Mouse (Mus musculus): ENCODE results near the gene Olfr641.

The Olfr641 gene

DNA sequence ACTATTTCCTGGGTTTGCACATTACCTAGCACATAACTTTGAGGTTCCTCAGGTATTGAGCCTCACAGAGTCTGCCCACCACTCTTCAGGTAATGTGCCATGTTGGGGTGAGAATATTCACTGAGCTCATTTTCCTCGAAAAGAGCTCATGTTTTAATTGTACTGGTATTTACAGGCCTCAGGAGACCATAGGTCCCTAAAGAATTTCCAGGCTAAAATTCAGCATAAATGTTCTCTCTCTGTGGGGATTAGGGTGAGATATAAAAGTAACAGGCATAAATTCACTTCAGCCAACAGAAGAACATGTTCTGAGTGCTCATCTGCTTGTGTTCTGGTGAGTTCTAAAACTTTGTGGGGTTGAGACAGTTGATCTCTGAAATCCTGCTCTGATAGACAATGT is at the start of gene Olfr641:
Gene Olfr641 (plus strand): TSS at position 301 of the 400 bp plus-strand sequence.
- no peak for DNase-seq

DNA sequence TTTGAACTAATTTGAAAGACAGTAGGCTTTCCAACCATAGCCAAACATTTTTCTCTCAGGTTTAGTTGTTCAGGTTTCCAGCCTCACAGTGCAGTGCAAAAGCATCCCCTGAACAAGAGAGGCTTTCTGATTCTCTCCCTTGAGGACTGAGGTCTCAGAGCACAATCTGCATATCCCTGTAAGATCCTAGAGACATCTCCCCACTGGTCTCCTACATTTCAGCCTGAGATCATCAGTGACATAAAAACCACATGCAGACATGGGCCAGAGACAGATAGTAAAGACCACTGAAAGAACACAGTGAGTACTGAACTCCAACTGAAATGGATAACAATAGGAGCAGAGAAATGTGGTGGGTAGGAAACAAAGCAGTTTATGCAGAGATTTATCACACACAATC is 36.8 kb upstream of the Olfr641 start, which contains the start of gene Olfr638:
Gene Olfr638 (plus strand): TSS at position 301 of the 400 bp plus-strand sequence.
- DNase-seq, result no peak

DNA sequence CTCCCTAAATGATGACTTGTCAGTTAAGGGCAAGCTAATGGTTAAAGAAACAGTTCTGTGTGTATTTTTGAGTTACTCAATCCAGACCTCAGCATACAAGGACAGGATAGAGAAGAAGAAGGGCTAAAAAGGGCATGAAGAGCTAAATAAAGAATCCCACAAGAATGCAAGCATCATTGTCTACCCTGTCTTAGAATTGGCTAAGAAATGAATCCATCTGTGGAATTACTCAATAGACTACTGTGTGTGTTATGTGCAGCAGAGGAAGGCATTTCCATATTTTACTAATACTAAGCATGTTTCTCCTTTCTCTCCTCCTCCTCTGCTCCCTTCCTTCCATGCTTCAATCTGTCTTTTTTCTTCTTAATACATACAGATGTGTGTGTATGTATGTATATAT is 36.1 kb upstream of the Olfr641 start:
- DNase-seq, result no peak

DNA sequence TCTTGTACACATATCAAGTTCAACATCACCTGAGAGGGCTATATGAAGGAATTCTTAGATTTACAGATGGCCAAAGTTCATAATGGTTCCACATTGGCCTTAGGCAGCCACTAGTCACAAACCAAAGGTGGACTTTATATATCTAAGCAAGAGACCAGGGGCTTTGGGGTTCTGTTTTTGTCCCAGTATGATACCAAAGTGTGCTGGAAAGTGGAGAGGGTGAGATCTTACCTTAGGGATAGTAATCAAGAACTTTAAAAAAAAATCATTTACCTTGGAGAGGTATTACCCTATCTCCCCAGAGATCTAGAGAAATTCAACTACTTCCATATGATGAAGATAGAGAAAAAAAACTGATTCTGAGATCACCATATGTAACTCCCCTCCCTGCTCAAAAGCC is 18.0 kb upstream of the Olfr641 start, which contains the start of gene Olfr639:
Gene Olfr639 (minus strand): TSS at position 101 of the 400 bp plus-strand sequence.
- no peak for DNase-seq

DNA sequence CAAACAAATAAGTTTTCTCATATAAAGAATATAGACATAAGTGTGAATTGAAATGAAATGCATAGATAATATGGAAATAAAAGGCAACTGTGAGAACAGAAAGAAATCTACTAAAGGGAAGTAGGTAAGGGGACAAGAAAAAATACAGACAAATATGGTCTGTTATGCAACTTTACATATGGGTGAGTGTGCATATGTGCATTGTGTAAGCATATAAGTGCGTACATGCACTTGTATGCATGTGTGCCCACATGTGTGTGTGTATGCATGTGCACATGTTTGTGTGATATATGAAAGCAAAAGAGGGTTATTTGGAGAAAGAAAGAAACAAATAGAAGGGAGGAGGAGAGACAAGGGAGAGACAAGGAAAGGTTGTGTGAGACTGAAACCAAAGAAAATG is 16.3 kb upstream of the Olfr641 start:
- no peak for DNase-seq

DNA sequence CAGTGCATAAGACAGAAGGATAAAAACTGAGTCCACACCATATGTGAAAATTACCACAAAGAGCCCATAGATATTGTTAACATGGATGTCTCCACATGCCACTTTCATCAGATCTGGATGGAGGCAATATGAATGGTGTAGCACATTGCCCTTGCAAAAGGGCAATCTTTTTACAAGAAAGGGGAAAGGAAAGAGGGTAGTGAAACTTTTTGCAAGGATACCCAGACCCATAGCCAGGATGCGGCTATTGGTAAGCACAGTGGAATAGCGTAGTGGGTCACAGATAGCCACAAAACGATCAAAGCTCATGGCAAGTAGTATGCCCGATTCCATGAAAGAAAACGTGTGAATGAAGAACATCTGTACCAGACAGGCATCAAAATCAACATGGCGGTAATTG is 13.6 kb upstream of the Olfr641 start:
- DNase-seq, result no peak

DNA sequence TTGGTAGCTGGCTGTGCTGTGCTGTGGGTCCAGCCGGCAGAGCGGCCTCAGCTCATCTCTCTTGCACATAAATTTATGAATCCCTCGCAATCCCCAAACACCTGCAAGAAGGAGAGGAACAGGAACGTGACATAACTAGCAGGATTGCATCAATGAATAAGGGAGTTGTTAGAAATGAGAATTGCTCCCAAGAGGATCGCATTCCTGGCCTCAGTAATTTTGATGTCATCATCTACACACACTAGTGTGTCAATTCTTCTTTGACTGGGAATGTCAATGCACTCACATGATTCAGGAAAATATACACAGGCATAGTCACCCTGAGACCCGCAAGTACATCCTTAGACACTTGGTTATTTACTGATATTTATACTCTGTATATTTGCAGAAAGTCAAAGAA is 9.8 kb upstream of the Olfr641 start, which contains the start of gene Olfr640:
Gene Olfr640 (minus strand): TSS at position 101 of the 400 bp plus-strand sequence.
- DNase-seq, result no peak

DNA sequence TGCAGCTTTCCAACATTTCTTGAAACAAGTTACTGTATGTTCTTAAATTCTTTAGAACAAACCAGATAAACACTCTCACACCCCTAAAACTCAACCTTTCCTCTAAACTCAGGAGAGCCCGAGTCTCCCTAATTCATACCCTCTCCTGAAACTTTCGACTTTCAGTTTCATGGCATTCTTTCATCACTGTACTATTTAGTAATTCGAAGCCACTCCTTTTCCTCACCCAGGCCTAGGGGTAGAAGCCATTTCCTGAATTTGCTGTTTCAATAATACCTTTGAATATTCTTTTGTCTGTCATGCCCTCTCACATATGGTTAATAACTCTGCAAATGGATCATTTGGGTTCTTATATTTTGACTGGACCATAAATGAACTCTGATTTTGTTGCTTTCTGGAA is 8.3 kb upstream of the Olfr641 start:
- DNase-seq, result no peak

DNA sequence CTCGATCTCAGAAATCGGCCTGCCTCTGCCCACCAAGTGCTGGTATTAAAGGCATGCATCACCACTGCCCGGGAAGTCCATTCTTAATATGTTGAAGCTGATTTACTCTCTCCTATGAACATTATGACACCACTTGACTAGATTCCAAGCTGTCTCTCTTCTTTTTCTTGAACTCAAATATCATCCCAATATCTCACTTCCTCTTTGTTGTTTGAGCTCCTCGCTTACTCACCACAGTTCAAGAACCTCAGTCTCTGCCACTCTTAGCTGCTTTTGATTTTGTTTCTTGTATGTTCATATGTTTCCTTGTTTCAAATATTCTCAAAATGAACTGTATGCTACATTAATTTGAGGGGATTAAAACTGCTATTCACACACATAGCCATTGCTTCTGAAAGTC is 15.5 kb downstream of the Olfr641 start:
- no peak for DNase-seq

DNA sequence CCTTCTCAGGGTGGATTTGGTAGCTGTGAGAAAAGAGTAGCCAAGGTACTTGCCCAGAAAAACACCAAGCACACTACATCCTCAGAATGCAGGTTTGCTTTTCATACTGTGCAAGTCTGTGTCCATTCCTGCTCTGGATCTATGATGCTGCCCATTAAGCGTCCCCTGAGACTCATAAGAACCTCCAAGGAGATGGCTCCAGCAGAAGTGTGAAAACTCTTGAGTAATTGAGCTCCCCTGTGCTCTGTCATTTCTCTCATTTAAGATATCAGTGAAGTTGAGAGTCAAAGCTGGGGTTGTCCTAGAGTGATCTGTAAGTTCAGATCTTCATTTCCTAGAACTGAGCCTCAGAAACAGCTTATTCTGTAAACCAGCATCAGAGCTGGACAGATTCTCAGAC is 17.3 kb downstream of the Olfr641 start, which contains the start of gene Olfr642:
Gene Olfr642 (minus strand): TSS at position 101 of the 400 bp plus-strand sequence.
- no peak for DNase-seq

DNA sequence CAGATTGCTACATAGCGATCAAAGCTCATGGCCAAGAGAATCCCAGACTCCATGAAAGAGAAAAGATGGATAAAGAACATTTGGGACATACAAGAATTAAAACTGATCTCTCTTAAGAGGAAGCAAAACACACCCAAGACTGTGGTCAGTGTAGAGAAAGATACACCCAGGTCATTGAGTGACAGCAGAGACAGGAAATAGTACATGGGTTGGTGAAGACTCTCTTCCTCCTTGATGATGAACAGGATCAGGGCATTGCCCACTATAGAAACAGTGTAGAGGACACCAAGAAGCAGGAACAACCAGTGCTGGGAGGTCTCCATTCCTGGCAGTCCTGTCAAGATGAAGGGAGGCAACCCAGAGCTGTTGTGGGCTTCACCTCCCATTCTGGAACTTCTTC is 24.0 kb downstream of the Olfr641 start:
- DNase-seq, result no peak

DNA sequence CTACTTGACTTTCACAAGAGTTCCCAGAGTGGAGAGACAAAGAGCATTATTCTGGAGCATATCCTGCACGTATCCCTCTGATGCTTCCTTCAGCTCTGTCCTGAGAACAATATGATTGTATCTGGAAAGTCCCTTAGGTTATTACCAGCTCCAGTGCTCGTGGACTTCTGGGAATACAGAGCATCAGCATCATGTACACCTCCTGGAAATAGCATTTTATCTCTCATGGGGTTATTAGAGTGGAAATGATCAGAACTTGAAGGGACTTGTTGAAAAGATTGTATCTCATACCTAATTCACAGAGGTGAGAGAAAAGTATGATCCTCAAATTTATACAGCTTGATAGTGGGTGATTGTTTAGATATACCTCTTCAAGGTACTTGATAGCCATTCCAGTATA is 26.1 kb downstream of the Olfr641 start, which contains the start of gene 4930516K23Rik:
Gene 4930516K23Rik (minus strand): TSS at position 101 of the 400 bp plus-strand sequence.
- DNase-seq, result no peak

DNA sequence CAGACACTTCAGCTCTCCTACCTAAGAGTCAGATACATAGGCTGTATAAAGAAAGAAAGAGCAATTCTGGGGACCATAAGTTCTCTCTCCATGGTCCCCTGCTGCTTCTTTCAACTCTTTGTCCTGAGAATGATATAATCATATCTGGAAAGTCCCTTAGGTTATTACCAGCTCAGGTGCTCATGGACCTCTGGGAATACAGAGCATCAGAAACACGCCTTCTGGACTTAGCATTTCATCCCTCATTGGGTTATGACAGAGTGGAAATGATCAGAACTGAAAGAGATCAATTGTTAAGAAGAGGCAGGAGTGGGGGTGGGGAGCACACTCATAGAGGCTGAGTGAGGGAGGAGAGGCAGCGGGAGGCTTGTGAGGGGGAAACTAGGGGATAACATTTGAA is 36.5 kb downstream of the Olfr641 start, which contains the start of gene Olfr644:
Gene Olfr644 (minus strand): TSS at position 101 of the 400 bp plus-strand sequence.
- DNase-seq, result no peak

DNA sequence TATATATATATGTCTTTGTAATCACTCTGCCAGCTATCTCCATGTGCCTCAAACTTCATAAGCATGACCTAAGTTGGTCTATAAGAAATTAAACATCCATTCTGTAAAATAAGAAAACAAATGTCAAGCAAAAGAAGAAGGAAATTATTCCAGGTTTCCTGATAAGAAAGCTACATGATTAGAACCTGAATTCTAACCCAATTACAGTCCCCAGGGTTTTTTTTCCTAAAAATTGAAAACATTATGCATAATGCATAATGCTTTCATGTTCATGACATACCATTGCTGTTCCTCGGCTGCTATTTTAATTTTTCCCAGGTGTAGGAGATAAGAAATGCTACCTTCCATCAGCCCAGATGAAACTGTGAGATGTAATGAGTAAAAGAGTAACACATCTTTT is 50.1 kb downstream of the Olfr641 start, which contains the start of gene Olfr645:
Gene Olfr645 (minus strand): TSS at position 101 of the 400 bp plus-strand sequence.
- DNase-seq, result no peak
